Mouse (Mus musculus): ENCODE measurements around the gene Fam208b. TPM values are rescaled to one million over a fixed set of nuclear protein-coding genes. Genes with fewer than 3 reads are reported as not detected.

Fam208b gene
- total and polyA plus RNA-seq, 2 experiments, result 1.5 to 10.8 TPM

DNA sequence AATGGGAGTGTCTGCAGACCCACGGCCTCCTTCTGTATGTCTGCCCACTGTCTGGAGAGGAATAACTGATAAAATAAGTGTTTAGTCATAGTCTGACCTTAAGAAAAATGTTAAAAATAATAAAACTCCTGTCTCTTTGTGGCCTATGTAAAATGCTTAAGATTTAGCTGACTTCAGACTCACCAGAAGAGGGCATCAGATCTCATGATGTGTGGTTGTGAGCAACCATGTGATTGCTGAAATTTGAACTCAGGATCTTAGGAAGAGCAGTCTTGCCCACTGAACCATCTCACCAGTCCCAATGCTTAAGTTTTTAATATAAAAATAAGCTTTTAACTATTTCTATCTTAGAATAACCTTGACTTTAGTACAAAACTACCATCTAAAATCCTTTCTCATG lies 47.8 kb downstream of the Fam208b start:
- WGBS, result 98% methylated on average over 1 of the region's 1 CpGs

DNA sequence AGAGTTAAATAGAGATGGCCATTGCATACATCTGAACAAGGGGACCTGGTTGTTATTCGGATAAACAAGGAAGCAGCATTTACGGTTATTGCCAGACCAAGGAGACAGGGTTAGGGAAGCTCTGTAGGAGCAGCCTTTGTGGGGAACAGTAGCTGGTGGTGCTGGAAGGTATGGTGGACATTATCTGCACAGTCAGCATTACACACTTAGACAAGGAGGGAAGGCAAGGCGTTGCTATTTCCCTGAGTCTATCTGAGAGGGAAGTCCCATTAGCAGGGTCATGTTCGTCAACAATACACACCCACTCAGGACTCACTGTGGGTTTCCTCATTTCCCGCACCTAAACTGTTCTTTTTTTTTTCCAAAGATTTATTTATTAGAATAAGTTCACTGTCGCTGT lies 63.1 kb downstream of the Fam208b start:
- no peak for DNase-seq (ENCODE audit: extremely low read depth, low read depth, low spot score)
- Histone ChIP-seq H3K27me3 (ENCODE audit: control insufficient read depth, insufficient read depth, low read length) (no peaks in the 10 kb centered on the region), H3K79me2 (ENCODE audit: control insufficient read depth, insufficient read depth, low read length) (peaks cover 40% of the 10 kb centered on the region; the same call in 1 of the 2 replicates), H3K4me3 (ENCODE audit: insufficient read depth, low read depth, low read length) (no peak overlapping the region), H3K27ac (replicated peaks; ENCODE audit: insufficient read depth, low read depth, low read length) (no peak overlapping the region), H3K9ac (ENCODE audit: low read depth, low read length) (no peak overlapping the region), H3K4me1 (ENCODE audit: control insufficient read depth, insufficient read depth, low read length) (peaks cover 11% of the 10 kb centered on the region), H3K36me3 (ENCODE audit: control insufficient read depth, insufficient read depth, low read length) (peaks cover 32% of the 10 kb centered on the region)
- TF ChIP-seq CTCF (IDR thresholded peaks at IDR 0.05; ENCODE audit: low read depth, low read length) (no peak), POLR2A (IDR thresholded peaks at IDR 0.05; ENCODE audit: extremely low read depth, insufficient read depth, low read length) (no peak)
- 80% methylated on average over 6 of the region's 6 CpGs for WGBS

More for the DNA sequence above, 47.8 kb downstream of the Fam208b start:
- Histone ChIP-seq H3K27me3 (ENCODE audit: control insufficient read depth, insufficient read depth, low read length) (no peaks in the 10 kb centered on the region), H3K4me3 (ENCODE audit: insufficient read depth, low read depth, low read length) (no peak overlapping the region), H3K9ac (ENCODE audit: low read depth, low read length) (no peak overlapping the region), H3K79me2 (ENCODE audit: control insufficient read depth, insufficient read depth, low read length) (no peaks in the 10 kb centered on the region), H3K36me3 (ENCODE audit: control insufficient read depth, insufficient read depth, low read length) (peaks cover 62% of the 10 kb centered on the region), H3K27ac (replicated peaks; ENCODE audit: insufficient read depth, low read depth, low read length) (no peak overlapping the region), H3K4me1 (ENCODE audit: control insufficient read depth, insufficient read depth, low read length) (no peaks in the 10 kb centered on the region)
- DNase-seq (ENCODE audit: extremely low read depth, low read depth, low spot score), result peak; percentile 31
- no peak for TF ChIP-seq POLR2A (IDR thresholded peaks at IDR 0.05; ENCODE audit: extremely low read depth, insufficient read depth, low read length)
- TF ChIP-seq CTCF (IDR thresholded peaks at IDR 0.05; ENCODE audit: low read depth, low read length), result peak; percentile 20

DNA sequence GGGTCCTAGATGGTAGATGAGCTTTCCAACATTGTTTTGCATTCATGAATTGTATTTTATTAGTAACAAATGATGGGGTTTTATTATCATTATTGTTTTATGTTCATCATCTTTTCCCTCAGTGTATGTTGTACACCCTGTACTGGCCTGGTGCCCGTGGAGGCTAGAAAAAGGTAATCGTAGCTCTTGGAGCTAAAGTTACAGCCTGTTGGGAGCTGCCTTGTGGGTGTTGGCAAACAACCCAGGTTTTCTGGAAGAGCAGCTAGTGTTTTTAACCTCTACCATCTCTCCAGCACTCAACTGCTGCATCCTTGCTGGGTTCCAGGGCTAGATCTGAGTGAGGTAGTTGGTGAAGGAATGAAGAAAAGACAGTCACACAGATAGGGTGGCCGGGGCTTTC lies 63.5 kb downstream of the Fam208b start:
- H3K9ac ChIP-seq (ENCODE audit: low read depth, low read length), result no peak overlapping the region
- TF ChIP-seq CTCF (IDR thresholded peaks at IDR 0.05; ENCODE audit: low read depth, low read length) (no peak), POLR2A (IDR thresholded peaks at IDR 0.05; ENCODE audit: extremely low read depth, insufficient read depth, low read length) (no peak)
- no peak overlapping the region for H3K27ac ChIP-seq (replicated peaks; ENCODE audit: insufficient read depth, low read depth, low read length)
- peaks cover 40% of the 10 kb centered on the region; the same call in 1 of the 2 replicates for H3K79me2 ChIP-seq (ENCODE audit: control insufficient read depth, insufficient read depth, low read length)
- H3K27me3 ChIP-seq (ENCODE audit: control insufficient read depth, insufficient read depth, low read length), result no peaks in the 10 kb centered on the region
- DNase-seq (ENCODE audit: extremely low read depth, low read depth, low spot score), result no peak
- H3K4me1 ChIP-seq (ENCODE audit: control insufficient read depth, insufficient read depth, low read length), result peaks cover 11% of the 10 kb centered on the region
- H3K36me3 ChIP-seq (ENCODE audit: control insufficient read depth, insufficient read depth, low read length), result peaks cover 28% of the 10 kb centered on the region
- H3K4me3 ChIP-seq (ENCODE audit: insufficient read depth, low read depth, low read length), result no peak overlapping the region
- WGBS, result 40% methylated on average over 3 of the region's 3 CpGs

DNA sequence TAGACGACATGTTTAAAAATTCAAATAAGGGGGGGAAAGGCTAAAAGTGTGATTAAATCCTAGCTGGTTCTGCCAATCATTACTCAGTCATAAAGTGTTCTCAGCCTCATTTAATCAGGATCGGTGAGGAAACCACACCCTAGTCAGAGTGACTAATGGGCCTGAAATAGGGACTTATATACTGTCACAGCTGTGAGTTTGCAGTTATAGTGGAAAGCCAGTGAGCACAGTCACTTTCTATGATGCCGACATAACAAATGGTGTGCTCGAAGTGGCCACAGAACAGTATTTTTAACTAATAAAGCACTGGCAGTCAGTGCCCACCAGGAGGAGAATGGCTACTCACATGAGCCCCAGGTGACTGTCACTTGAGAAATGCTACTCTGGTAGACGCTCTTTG lies 66.0 kb downstream of the Fam208b start:
- TF ChIP-seq CTCF (IDR thresholded peaks at IDR 0.05; ENCODE audit: low read depth, low read length) (no peak), POLR2A (IDR thresholded peaks at IDR 0.05; ENCODE audit: extremely low read depth, insufficient read depth, low read length) (no peak)
- no peak overlapping the region for H3K9ac ChIP-seq (ENCODE audit: low read depth, low read length)
- no peak for DNase-seq (ENCODE audit: extremely low read depth, low read depth, low spot score)

DNA sequence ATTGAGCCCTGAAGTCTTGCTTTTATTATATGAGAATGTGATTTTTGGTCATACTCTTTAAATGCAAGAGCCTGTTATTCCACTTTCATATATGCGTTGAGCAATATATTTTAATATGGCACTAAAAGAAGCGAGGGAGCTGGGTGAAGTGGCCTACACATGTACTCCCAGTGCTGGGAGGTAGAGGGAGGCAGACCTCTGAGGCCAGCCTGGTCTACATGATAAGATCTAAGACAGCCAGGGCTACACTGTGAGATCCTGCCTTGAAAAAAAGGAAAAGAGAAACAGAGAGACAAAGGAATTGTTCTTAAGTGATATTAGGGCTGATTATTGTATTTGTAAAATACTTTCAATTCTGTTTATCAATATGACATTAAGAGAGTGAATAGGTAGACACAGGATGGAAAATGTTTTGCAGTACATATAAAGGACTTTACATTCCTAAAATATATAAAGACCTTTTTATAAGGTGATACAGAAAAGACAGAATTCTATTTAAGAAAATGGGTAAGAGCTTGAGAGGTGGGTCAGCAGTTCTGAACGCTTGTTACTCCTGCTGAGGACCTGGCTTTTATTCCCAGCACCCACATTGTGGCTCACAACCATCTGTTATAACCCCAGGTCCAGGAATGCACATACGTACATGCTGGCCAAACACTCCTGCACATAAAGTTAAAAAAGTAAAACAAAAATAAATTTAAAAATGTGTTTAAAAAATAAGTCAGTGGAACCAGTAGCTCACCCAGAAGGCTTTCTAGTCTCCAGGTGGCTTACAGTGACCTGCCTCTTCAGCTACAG lies 66.6 kb downstream of the Fam208b start:
- H3K36me3 ChIP-seq (ENCODE audit: control insufficient read depth, insufficient read depth, low read length), result peaks cover 17% of the 10 kb centered on the region
- peaks cover 17% of the 10 kb centered on the region for H3K4me1 ChIP-seq (ENCODE audit: control insufficient read depth, insufficient read depth, low read length)
- H3K27me3 ChIP-seq (ENCODE audit: control insufficient read depth, insufficient read depth, low read length), result no peaks in the 10 kb centered on the region
- TF ChIP-seq CTCF (IDR thresholded peaks at IDR 0.05; ENCODE audit: low read depth, low read length) (no peak), POLR2A (IDR thresholded peaks at IDR 0.05; ENCODE audit: extremely low read depth, insufficient read depth, low read length) (no peak)
- H3K9ac ChIP-seq (ENCODE audit: low read depth, low read length), result no peak overlapping the region
- H3K4me3 ChIP-seq (ENCODE audit: insufficient read depth, low read depth, low read length), result no peak overlapping the region
- H3K79me2 ChIP-seq (ENCODE audit: control insufficient read depth, insufficient read depth, low read length), result peaks cover 56% of the 10 kb centered on the region; the same call in 1 of the 2 replicates
- no peak for DNase-seq (ENCODE audit: extremely low read depth, low read depth, low spot score)
- H3K27ac ChIP-seq (replicated peaks; ENCODE audit: insufficient read depth, low read depth, low read length), result no peak overlapping the region
- 92% methylated on average over 4 of the region's 4 CpGs for WGBS

More for the DNA sequence above, 66.0 kb downstream of the Fam208b start:
- Histone ChIP-seq H3K4me1 (ENCODE audit: control insufficient read depth, insufficient read depth, low read length) (peaks cover 15% of the 10 kb centered on the region), H3K27ac (replicated peaks; ENCODE audit: insufficient read depth, low read depth, low read length) (no peak overlapping the region), H3K4me3 (ENCODE audit: insufficient read depth, low read depth, low read length) (no peak overlapping the region), H3K36me3 (ENCODE audit: control insufficient read depth, insufficient read depth, low read length) (peaks cover 20% of the 10 kb centered on the region), H3K27me3 (ENCODE audit: control insufficient read depth, insufficient read depth, low read length) (no peaks in the 10 kb centered on the region), H3K79me2 (ENCODE audit: control insufficient read depth, insufficient read depth, low read length) (peaks cover 52% of the 10 kb centered on the region; the same call in 1 of the 2 replicates)
- WGBS, result 74% methylated on average over 5 of the region's 5 CpGs

Data from liver, adult 2 months (tissue).